ENCODE assay signal across 8 mouse cellular contexts in the genomic region with DNA sequence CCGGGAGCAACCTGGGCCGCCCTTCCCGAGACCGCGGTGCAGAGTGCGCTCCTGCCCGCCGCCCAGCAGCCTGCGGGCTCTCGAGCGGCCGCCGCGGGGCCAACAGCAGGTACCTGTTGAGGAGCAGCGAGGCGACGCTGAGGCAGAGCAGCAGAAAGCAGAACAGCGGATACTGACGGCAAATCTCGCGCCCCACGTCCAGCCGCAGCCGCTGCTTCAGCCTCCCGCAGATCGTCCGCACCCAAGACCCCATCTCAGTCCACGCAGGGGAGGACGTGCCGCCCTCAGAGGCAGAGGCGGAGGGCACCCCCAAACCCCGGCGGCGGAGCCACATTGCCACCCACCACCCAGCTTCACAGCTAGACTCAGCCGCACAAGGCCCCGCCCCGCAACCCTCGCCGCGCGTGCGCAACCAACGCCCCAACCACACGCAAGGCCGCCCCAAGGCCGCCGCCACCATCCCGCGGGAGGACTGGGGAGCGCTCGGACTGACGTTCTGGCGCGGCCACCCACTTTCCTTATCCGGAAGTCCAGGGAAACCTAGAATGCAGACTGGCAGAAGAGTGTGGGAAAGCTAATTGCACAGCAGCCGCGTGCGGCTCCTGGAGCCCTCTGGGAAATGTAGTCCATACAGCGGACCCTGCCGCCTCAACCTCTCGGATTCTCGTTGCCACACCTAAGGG. TPM values are rescaled to one million over a fixed set of nuclear protein-coding genes. Genes with fewer than 3 reads are reported as not detected.
A peak's percentile ranks its signal among the peaks of the same experiment; 100 is the strongest.
DNase-seq lines count a peak whose midpoint lies in the region; ATAC-seq and TF ChIP-seq lines count a peak whose summit lies in the region.

TSS of gene Snx14 (minus strand) at position 404 of the 683 bp plus-strand sequence.

- peak; percentile 83 for ATAC-seq in activated CD4-positive, CD25-positive, alpha-beta regulatory T cell, adult 4 months

- TF ChIP-seq CTCF in cortical plate, adult 2 months (IDR thresholded peaks at IDR 0.05; ENCODE audit: extremely low read depth, insufficient read depth, low read length): no peak

- H3K4me3 ChIP-seq in cortical plate, adult 2 months (ENCODE audit: insufficient read depth, low read length): peak within 1 kb of the TSS; percentile 85
- peak within 1 kb of the TSS; percentile 99 for H3K4me3 ChIP-seq in megakaryocyte, embryonic 14.5 days (replicated peaks)

- peak; percentile 64 for TF ChIP-seq POLR2A in cortical plate, adult 2 months (IDR thresholded peaks at IDR 0.05; ENCODE audit: extremely low read depth, insufficient read depth, low read length)

- H3K9me3 ChIP-seq in megakaryocyte, embryonic 14.5 days: no peaks in the 10 kb centered on the region

- H3K27ac ChIP-seq in cortical plate, adult 2 months (ENCODE audit: insufficient read depth, low read length): peak within 1 kb of the TSS; percentile 90

- no peaks in the 10 kb centered on the region for H3K36me3 ChIP-seq in megakaryocyte, embryonic 14.5 days (replicated peaks; ENCODE audit: low read length)

- DNase-seq in gastrocnemius, adult 8-10 months (ENCODE audit: low spot score in 2 of 2): peak; percentile 95
- peak; percentile 70 for DNase-seq in hindlimb bud, embryonic 11.5 days (ENCODE audit: extremely low spot score, low read depth, low spot score)
- peak; percentile 93 to 97 for DNase-seq in left cerebral cortex, adult 8-10 months (ENCODE audit: low spot score in 2 of 2)
- peak; percentile 97 to 98 for DNase-seq in right cerebral cortex, postnatal 10 days (ENCODE audit: low spot score in 2 of 2)
- DNase-seq in urinary bladder, postnatal 25 days (ENCODE audit: low spot score): peak; percentile 96

- peaks cover 7% of the 10 kb centered on the region for H3K4me1 ChIP-seq in cortical plate, adult 2 months (ENCODE audit: control insufficient read depth, insufficient read depth, low read length)
- H3K4me1 ChIP-seq in megakaryocyte, embryonic 14.5 days: peaks cover 31% of the 10 kb centered on the region

- no peaks in the 10 kb centered on the region for H3K27me3 ChIP-seq in megakaryocyte, embryonic 14.5 days (replicated peaks)

RNA-seq across cellular contexts. Expression of gene Snx14, which starts in this region (rescaled TPM):
- 10 to 100 TPM; 40.0 to 44.5 TPM for polyA plus RNA-seq in activated CD4-positive, CD25-positive, alpha-beta regulatory T cell, adult 4 months (2017; shearing (Covaris generic))
- 46.4 and 47.2 TPM in 2 replicates for polyA plus RNA-seq in cortical plate, adult 2 months (2012; rRNA removed)
- total RNA-seq in gastrocnemius, adult 8-10 months (2022): 10 to 100 TPM; 11.6 to 15.4 (median 13.9) TPM
- total RNA-seq in left cerebral cortex, adult 8-10 months (2022): 10 to 100 TPM; 49.4 to 57.4 (median 53.1) TPM
- 2.3 and 3.0 TPM in 2 replicates for polyA plus RNA-seq in megakaryocyte, embryonic 14.5 days (2012; ENCODE audit: insufficient read depth, low replicate concordance)

Comparison
In these comparisons a context has a peak if more than half of its experiments do, and no peak if none do; other contexts are left out.
1. Peak in every context shown above with its lines: DNase-seq, ATAC-seq, H3K4me3 ChIP-seq and H3K27ac ChIP-seq.
2. RNA of gene Snx14 (polyA plus RNA-seq): 46.4 to 47.2 TPM in cortical plate, adult 2 months and 40.0 to 44.5 TPM in activated CD4-positive, CD25-positive, alpha-beta regulatory T cell, adult 4 months; 2.3 to 3.0 TPM in megakaryocyte, embryonic 14.5 days; every median in the first group is over 10 times any median in the second.